Mouse (Mus musculus) midbrain, embryonic 15.5 days (tissue): ENCODE results near the gene Hal. TPM values are rescaled to one million over a fixed set of nuclear protein-coding genes. Genes with fewer than 3 reads are reported as not detected.

ENCODE experiments used
- polyA plus RNA-seq: library from polyadenylated mRNA; unstranded; fragments of >200 nt; fragmentation: Nextera tagmentation; extraction: Ambion mirVana; gene quantifications from 2 replicates; pipeline ENCODE4 v1.2.1, GENCODE M21; 2015

Gene Hal
- polyA plus RNA-seq, 1 experiment from 2014 or later = 0.35 TPM

Other genes with a start within 250 kb of the Hal start
- 7.5 and 7.9 TPM in 2 replicates for gene Elk3, start 177.6 kb upstream of the Hal start, polyA plus RNA-seq
- 84.9 and 85.9 TPM in 2 replicates for gene Lta4h, start 35.4 kb upstream of the Hal start, polyA plus RNA-seq
- gene Amdhd1, start 51.3 kb downstream of the Hal start, polyA plus RNA-seq = 0.06 and 0.11 TPM in 2 replicates
- 0.30 and 0.33 TPM in 2 replicates for gene Ccdc38, start 51.9 kb downstream of the Hal start, polyA plus RNA-seq
- gene Snrpf, start 100.9 kb downstream of the Hal start, polyA plus RNA-seq = 59.1 and 60.3 TPM in 2 replicates
- gene Ntn4, start 151.9 kb downstream of the Hal start, polyA plus RNA-seq = 1.2 and 1.8 TPM in 2 replicates